Mouse (Mus musculus) stomach, postnatal 0 days (tissue): ENCODE data around the gene Agr3.

Experiments
- CTCF ChIP-seq: IDR thresholded peaks from 2 replicates; pipeline ENCODE4 v1.5.1; 2016; ENCODE audit warnings: antibody characterized with exemption, low read depth, mild to moderate bottlenecking, moderate library complexity
- EP300 ChIP-seq: optimal IDR thresholded peaks from 2 replicates; pipeline ENCODE3; 2016; ENCODE audit warnings: antibody characterized with exemption

DNA sequence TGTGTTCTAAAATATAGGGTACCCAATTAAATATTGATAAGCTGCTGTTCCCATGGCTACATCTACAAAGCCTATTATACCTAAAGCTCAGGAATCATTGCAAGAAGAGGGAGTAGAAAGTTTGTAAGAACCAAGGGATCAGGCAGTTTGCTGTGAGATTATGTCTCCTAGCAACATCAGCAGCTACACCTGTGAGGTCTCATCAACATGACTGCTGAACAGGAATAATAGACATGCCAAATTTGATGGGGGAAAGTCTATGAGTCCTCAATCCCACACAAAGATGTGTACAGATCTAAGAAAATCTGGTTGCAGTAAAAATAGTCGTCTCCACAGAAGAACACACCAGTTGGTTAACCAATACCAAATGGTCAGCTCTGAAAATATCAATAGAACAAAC lies 26.3 kb downstream of the Agr3 start:
- no peak for TF ChIP-seq CTCF
- TF ChIP-seq EP300, result no peak
